Mouse (Mus musculus): Measurements from ENCODE around the gene Gkn1.

Gene Gkn1

DNA sequence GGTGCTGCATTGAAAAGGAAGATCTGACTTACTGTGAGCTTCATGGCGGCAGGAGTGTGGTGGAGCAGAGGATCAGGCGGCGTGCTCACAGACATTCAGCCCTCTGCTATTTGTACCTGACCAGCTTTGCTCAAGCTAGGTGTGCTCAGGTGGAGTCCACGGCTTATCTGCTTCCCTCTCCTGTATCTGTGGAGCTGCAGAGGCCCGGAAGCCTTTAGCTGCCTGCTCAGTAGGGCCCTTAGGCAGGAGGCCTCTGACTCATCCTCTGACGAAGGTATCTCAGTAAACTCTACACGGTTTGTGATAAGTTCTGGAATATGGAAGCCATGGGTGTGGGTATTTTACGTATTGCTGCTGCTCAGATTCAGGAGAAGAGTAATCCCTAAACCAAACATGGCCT is at the start of gene Gkn1:
Gene Gkn1 (minus strand): TSS at position 114 of the 400 bp plus-strand sequence.
- no peak for DNase-seq (ENCODE audit: low read depth, low spot score)

DNA sequence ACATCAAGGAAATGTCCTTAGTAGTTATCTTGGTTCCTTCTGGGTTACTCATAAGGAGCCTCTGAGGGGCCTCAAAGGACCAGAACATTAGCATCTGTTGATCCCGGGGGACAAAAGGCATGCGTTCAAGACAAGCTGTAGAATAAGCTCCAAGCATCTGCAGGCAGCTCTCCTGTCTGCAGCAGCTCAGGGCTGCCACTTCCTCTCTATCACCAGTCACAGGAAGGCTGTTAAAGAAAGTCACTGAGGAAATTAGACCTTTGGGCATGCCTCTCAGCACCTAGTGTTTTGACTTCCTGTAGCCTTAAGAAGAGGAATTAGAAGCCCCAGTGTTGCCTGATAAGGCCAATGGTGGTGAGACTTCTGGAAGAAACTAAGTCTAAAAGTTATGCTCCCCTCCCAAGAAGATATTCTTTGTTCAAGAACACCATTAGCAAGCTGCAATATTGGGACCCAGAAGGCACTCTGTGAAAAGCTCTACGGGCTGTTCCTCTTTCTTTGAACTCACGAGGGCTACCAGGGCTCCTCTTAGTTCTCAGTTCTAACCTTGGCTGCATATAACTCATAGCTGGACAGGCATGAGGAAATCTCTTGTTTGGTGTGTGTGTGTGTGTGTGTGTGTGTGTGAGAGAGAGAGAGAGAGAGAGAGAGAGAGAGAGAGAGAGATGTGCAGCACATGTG is 49.3 kb upstream of the Gkn1 start:
- no peak for DNase-seq (ENCODE audit: low read depth, low spot score)

DNA sequence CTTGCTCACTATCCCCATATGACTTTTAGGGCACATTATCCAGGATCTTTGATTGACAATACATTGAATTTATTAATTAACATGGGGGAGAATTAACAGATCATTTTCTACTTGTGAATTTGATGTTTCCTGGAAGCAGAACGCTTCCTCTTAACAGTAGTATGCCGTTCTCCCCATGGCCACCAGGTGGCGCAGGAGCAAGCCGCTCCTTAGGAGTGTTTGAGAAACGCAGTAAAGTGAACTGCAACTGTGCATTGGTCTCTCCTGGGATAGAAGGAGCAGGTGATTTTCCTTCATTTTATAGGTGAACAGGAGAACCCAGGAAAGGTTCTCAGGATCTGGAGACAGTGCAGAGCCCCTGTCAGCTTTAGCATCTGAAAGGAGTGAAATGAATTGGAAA is 48.4 kb upstream of the Gkn1 start:
- peak; percentile 22 for DNase-seq (ENCODE audit: low read depth, low spot score)

DNA sequence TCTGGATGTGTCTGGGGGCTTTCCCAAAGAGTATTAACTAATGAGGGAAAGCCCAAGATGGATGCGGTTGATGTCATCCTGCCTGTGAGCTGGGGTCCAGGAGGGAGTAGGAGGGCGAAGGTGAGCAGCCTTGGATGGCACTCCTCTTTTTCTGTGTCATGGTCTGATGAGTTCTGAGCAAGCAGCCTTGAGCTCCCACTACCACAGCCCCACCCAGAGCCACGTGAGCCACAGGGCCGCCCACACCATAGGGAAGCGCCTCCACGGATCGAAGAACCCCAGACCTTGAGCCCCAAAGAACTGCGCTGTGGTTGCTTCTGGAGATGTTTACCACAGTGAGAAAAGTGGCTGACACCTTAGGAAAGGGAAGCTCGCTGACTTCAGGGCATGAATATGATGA is 44.0 kb upstream of the Gkn1 start:
- DNase-seq (ENCODE audit: low read depth, low spot score): no peak

DNA sequence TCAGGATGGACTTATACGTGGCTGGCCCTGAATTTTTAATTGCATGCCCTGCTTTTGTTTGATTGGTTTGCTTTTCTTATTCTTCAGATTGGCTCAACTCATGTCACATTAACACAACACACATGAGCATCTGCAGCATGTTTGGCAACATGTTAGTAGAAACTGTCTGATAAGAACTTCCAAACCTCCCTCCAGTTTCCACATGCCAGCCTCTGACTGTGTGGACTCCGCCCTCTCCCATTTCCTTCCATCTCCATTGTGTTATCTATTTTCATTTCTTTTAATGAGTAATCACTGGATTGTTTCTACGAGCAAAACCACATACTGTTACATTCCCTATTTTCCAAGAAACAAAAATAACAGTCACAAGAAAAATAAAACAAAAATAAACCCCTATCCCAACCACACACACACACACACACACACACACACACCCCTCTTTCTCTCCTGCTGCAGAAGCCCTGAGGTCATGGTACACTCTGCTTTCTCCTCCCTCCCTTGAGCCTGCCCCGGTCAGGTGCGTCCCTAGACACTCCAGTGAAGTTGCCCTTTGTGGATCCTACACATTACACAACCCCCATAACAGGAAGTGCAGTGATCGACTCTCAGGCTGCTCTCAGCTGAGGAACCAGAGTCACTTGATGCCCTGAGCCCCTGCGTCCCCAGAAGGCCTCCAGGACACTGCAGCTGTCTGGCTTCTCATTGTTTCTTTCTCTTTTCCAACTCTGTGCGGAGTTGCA is 42.9 kb upstream of the Gkn1 start:
- no peak for DNase-seq (ENCODE audit: low read depth, low spot score)

DNA sequence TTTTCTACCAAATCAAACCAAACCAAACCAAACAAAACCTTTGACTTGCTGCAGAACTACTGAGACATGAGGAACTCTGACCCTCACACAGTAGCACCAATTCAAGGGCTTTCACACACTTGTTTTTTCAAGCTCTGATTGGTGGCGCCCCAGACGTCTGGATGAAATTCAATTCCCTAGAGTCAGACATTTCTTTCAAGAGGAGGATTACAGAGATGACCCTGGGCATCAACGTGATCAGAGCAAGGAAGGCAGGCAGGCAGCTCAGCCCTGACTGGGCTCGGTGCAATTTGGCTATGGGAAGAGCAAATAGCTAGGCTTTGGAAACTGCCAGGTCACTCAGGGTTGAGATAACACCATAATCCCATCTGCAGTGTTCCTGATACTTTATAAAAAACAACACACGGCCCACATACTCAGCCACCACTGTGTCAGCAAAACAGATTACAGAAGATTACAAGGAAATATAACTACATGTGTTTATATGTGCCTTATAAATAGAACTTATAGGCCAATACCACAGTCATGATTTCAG is 38.8 kb upstream of the Gkn1 start:
- no peak for DNase-seq (ENCODE audit: low read depth, low spot score)

DNA sequence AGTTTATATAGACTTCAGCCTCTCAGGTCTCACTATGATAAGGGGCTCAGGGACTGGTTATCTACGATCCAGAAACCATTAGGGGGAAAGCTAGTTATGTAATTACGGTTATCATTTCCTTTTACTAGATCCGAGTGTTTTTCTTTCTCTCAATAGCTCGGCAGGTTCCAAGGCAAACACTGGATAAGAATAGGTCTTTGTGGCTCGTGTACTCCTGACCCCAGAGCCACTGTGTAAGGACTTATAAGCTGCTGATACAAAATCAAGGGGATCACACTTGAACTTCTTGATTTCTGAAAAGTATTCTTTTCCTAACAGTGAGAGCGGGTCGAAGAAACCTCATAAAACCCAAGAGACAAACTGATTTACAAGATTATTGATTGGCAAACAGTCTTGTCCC is 38.1 kb upstream of the Gkn1 start, which contains the start of gene Gkn3:
Gene Gkn3 (minus strand): TSS at position 59 of the 400 bp plus-strand sequence.
- no peak for DNase-seq (ENCODE audit: low read depth, low spot score)

DNA sequence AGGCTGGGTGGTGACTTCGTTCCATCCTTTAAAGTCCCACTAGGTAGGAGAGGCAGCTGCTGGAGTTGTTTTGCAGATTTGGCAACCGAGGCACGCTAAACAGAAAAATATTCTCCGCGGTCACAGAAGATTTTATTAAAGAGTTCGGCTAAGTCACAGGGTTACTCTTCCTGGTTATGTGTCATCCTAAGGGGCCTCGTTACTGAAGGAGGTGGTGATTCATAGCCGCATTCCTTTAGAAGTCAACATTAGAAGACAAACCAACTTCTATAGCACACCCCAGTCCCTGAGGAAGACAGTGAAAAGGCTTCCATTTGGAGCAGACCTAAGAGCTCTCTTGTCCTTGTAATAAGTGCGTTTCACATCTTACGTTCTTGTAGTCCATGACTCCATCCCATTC is 35.9 kb upstream of the Gkn1 start:
- no peak for DNase-seq (ENCODE audit: low read depth, low spot score)

DNA sequence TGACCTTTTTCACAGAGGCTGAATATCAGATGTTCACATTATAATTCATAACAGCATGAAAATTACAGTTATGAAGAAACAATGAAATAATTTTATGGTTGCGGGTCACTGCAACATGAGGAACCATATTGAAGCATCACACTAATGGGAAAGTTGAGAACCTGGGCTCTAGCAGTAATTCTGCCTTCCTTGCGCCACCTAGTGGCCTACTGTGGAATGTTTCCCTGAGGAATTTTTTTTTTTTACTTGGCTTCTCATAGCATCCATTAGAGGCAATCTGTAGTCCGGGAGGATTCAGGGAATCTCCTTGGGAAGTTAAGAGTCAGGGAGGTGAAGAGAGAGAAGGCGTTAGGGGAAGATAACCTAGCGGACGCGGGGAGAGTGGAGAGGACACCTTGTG is 35.5 kb upstream of the Gkn1 start:
- DNase-seq (ENCODE audit: low read depth, low spot score): peak; percentile 29

DNA sequence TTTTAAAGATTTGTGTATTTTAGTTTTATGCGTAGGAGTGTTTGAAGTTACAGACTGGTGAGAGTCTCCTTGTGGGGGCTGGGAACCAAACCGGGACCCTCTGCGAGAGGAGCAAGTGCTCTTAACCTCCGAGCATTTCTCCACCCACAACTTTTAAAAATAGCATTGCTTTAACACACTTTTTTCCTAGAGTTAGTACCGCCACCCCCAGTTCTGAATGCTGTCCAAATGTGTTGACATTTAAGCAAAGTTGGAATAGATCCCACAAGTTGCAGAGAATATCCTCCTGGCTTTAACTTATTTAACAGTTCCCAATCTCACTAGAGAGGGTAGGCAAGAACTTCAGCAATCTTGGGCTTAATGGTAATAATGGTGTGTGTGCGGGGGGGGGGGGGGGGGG is 34.0 kb upstream of the Gkn1 start:
- DNase-seq (ENCODE audit: low read depth, low spot score): no peak

DNA sequence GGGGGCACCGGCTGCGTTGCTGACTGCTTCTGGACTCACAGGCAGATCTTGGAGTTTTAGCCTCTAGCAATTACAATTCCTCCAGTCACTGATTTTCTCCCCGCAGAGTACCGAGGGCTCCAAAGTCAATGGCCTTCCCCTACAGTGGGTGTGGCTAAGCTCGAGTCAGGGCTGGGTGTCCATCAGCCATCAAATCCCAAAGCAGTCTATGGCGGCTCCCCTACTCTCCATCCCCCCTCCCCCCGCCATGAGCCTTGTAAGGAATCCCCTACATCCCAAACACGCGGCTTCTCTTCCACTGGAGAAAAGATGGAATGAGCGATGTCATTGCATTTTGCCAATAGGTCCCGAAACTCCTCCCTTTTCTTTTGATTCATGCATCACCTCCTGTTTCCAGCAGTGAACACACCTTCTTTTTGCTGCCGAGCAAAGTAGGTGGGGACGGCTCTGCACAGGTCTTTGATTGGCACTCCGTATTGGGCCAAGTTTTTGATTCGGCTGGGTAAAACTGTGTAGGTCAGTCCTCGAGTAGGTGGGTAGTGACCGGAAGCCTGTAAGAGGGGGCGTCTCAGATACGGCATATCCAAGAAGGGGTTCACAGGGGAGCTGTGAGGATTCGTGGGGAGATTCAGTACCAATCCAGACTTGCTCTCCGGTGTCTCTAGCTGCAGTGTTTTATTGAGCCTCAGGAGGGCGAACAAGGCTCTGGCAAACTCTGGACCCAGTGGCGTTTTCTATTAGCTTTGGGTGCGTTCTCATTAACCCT is 33.4 kb upstream of the Gkn1 start:
- DNase-seq (ENCODE audit: low read depth, low spot score): peak; percentile 14

DNA sequence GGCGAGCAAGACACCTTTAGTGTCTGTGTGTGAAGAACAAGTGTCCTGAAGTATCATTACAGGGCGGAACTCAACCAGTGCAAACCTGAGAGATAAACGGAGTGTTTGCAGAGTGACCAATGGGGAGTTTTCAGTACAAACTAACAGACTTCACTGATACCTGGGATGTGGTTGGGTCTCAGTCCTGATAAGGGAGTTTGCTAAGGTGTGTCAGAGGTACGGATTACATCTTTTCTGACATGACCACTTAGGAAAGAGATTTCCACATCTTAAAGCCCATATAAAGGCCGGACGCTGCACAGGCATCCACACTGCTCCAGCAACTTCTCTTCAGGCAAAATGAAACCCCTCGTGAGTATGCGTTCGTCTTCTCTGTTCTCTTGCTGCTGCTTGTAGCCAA is 22.3 kb upstream of the Gkn1 start, which contains the start of gene Gkn2:
Gene Gkn2 (plus strand): TSS at position 301 of the 400 bp plus-strand sequence.
- DNase-seq (ENCODE audit: low read depth, low spot score): no peak

DNA sequence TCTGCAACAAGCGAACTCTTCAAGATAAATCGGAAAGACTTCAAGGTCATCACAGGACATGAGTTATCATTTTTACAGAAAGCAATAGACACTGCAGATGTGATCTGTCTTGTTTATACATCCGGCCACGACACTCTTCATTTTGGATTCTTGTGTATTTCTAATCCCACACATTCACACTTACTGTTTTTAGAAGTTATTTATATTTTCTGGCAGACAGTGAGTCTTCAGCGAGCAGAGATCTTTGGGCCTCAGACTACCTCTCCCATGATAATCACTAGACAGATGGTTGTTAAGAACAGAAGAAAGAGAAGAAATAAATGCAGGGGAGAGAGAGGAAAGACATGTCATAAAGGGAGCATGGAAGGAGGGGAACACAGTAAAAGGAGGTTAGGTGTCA is 18.5 kb upstream of the Gkn1 start:
- DNase-seq (ENCODE audit: low read depth, low spot score): no peak

DNA sequence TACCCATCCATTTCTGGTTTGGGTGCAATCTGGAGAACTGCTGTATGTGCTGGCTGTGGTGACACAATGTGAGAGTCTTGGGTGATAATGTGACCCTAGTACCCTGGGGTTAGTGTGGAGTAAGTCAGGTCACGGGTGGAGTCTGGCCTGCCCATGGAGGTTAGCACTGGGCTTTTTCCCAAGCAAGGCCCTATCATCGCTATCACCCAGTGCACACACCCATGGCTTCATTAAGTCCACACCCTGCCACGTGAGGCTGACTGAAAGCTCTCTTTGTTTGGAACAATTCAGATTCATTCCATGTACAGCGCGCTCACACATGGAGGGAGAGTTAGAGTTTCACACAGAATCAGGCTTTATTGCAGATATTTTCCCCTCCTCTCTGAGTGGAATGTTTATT is 3.7 kb upstream of the Gkn1 start:
- no peak for DNase-seq (ENCODE audit: low read depth, low spot score)

DNA sequence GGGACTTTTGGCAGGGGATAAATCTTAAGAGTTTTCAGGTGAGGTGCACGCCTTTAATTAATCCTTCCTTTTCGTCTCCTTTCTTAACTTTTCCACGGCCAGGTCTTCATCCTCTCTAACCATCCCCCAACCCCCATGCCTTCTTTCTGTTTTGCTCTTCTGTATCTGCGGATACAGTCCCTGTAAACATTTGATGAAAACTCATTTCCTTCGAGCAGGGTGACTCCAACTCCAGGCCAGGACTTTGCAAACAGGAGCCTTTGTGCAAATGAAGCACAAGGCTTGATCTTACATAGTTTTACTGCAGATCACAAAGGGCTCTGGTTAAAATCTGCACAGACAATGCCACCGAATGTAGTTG is 14.8 kb downstream of the Gkn1 start:
- no peak for DNase-seq (ENCODE audit: low read depth, low spot score)

DNA sequence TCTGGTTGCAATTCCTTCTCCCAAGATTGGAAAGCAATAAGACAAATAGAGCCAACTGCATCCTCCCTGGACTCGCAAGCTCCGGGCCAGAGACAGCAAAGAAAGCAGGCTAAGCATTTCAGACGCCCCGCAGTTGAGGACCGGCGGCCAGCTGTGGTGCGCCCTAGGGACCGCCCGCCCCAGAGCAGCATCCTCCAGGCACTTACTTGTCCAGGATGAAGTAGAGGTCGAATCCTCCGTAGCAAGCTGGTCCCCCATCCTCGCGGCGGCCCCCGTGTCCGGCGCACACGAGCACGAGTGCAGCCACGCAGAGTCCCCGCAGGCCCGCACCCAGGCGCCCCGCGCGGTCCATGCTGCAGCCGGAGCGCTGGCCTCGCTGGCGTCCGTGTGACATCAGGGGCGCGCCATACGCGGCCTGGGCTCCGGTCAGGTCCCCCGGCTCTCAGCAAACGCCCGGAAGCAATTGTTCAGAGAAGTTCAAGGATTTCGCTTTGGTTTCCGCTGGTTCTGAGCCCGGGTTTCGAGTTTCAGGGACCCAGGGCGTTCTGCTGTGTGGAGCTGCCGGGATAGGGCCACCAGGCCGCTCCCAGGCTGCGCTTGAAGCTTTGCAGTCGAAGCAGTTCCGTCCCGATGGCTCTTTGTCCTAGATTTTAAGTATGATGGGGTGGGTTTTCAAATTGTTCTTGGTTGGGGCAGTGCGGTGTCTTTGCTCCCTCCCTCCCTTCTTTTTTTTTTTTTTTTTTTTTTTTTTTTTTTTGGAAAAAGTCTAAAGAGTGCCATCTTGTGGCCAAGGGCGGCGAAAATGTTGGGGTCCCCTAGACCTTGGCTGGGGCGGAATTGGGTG is 15.4 kb downstream of the Gkn1 start, which contains the start of gene Antxr1:
Gene Antxr1 (minus strand): TSS at position 731 of the 844 bp plus-strand sequence.
- DNase-seq (ENCODE audit: low read depth, low spot score): peak; percentile 31

DNA sequence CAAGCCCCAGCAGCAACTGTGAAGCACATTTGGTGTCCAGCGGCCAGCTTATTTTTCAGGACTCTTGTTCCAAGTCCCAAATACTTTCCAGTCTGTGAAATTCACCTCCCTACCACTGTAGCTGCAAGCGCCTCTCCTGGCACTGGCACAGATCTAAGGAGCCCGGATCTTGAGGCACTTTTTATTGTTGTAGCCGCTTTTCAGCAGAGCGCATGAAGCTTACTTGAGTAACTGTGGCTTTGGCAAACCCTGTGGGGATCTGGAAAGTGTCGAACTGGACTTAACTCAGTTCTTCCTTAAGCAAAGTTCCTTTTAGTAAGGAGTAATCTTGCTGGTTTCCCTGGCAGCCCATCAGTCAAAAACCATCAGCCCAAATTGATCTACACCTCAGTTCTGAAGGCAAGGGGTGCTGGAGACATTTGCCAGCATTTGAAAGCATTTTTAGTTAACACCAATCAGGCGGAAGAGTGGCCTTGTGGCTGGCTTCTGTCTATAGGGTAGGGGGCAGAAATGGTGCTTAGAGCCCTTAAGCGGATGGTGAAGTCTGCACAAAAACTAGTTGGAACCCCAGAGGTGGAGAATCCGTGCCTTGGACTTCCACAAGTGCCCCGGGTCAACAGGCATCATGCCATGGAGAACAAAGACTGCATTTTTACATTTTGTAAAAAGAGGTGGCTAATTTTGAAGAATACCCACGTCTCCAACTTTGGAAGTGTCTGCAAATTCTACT is 16.2 kb downstream of the Gkn1 start:
- no peak for DNase-seq (ENCODE audit: low read depth, low spot score)

DNA sequence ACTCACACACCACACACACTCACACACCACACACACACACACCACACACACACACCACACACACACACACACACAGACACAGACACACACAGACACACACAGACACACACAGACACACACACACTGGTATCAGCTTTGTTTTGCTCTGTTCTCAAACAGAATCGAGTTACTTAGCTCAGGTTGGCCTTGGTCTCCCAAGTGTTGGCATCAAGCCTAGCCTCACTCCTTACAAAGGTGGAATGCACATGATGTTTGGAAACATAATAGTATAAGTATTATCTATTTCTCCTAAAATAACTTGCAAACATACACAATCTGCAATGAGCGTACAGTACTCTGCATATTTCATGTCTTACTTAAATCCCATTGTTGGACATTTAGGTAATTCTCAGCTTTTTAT is 18.4 kb downstream of the Gkn1 start:
- DNase-seq (ENCODE audit: low read depth, low spot score): no peak

DNA sequence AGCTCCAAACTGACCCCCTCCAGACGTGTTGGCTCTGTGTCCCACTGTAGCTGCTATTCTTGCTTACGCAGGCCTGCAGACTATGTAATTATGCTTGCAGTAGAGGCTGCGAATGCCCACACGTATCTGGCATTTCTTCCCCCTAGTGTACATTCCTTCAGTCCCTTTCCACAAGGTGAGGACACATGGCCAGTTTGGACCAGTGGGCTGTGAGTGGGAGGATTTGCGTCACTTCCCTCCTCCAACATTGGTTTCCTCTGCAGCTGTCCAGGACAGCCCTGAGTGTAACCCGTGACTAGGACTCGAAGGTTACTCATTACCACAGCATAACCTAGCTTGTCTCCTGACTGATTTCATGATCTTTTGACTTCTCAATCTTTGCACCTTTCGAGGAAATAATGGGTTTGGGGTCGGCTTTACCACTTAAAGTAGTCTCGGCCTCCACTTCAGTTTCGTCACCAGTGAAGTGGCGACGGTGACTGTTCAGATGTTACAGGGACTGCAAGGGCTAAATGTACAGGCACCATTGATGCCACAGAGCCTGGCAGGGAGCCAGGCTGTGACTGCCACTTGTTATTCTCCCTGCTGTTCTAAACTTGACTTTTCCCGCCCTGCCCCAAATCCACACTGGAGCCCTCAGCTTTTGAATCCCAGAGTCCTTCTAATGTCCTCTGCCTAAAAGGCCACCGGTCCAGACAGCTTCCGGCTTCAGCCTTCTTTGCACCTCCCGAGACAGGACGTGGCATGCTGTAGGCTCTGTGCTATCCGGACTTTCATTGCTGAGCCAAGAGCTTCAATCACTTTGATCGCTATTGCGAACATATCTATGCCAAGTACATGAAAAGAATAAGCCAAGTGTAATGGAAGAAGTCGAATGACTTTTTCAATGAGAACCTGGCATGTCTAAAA is 22.2 kb downstream of the Gkn1 start:
- no peak for DNase-seq (ENCODE audit: low read depth, low spot score)

DNA sequence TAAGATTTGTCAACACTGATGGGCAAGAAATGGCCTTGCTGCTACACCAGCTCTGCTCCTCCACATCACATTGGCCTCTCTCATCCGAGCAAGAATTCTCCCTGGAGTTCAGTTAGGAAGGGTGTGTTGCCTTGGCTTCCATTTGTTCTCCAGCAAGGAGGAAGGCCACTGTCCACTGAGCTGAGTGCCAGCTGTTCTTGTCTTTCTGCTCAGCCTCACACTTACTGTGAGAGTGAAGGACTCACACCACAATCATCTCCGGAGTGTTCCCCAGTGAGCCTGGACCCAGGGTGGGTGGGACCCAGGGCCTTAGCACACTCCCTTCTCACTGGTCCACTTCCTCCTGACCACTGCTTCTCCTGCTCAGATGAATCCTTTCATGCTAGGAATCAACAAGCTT is 23.8 kb downstream of the Gkn1 start:
- DNase-seq (ENCODE audit: low read depth, low spot score): no peak
